Mouse (Mus musculus) liver, adult 2 months (tissue): ENCODE data around the gene Tsc2. TPM values are rescaled to one million over a fixed set of nuclear protein-coding genes. Genes with fewer than 3 reads are reported as not detected.

Experiments
- DNase-seq: peaks from one replicate; pipeline ENCODE4 v3.0.0-alpha.2; 2011; ENCODE audit warnings: low read depth, low spot score; ENCODE audit errors: extremely low read depth
- H3K27ac ChIP-seq: fragments of 200-500 bp; replicated peaks from 2 replicates; pipeline ENCODE4 v1.5.1; 2012; ENCODE audit warnings: low read depth, mild to moderate bottlenecking, control low read depth, inconsistent platforms, low read length; ENCODE audit not compliant: insufficient read depth
- H3K27me3 ChIP-seq: fragments of 200-500 bp; 2 replicates; pipeline ENCODE4 v1.6.1; 2012; ENCODE audit warnings: mild to moderate bottlenecking, moderate library complexity, low read length, inconsistent platforms; ENCODE audit not compliant: control insufficient read depth, insufficient read depth
- H3K36me3 ChIP-seq: fragments of 200-500 bp; 2 replicates; pipeline ENCODE4 v1.6.1; 2012; ENCODE audit warnings: low read length, inconsistent platforms; ENCODE audit not compliant: control insufficient read depth, insufficient read depth
- H3K4me1 ChIP-seq: fragments of 200-500 bp; 2 replicates; pipeline ENCODE4 v1.6.1; 2011; ENCODE audit warnings: low read length; ENCODE audit not compliant: control insufficient read depth, insufficient read depth
- H3K4me3 ChIP-seq: fragments of 200-500 bp; 2 replicates; pipeline ENCODE4 v1.5.1; 2011; ENCODE audit warnings: low read depth, mild to moderate bottlenecking, control low read depth, low read length, moderate library complexity; ENCODE audit not compliant: insufficient read depth
- H3K79me2 ChIP-seq: fragments of 200-500 bp; 2 replicates; pipeline ENCODE4 v1.6.1; 2012; ENCODE audit warnings: inconsistent platforms, mild to moderate bottlenecking, low read length, moderate library complexity; ENCODE audit not compliant: control insufficient read depth, insufficient read depth
- H3K9ac ChIP-seq: fragments of 200-500 bp; 2 replicates; pipeline ENCODE4 v1.6.1; 2012; ENCODE audit warnings: low read depth, mild to moderate bottlenecking, control low read depth, inconsistent platforms, low read length
- CTCF ChIP-seq: fragments of 200-500 bp; IDR thresholded peaks from 2 replicates; pipeline ENCODE4 v1.5.1; 2011; ENCODE audit warnings: low read depth, low read length, control low read depth
- POLR2A ChIP-seq: fragments of 200-500 bp; IDR thresholded peaks from 2 replicates; pipeline ENCODE4 v1.6.1; 2011; ENCODE audit warnings: low read length, control low read depth; ENCODE audit not compliant: insufficient read depth; ENCODE audit errors: extremely low read depth
- WGBS: fragments of 180-500 bp; shearing (Covaris S2); methylation state at CpG from one replicate; pipeline ENCODE4 v1.1.7; 2018; 5-methylcytosine and 5-hydroxymethylcytosine counted together
- polyA plus RNA-seq: library from polyadenylated mRNA; depleted of rRNA; stranded (reverse); fragments of >200 nt; gene quantifications from 2 replicates; pipeline ENCODE4 v1.2.3, GENCODE M21; 2012
- total RNA-seq: library from RNA; depleted of rRNA; stranded (reverse); fragments of >200 nt; gene quantifications from 2 replicates; pipeline ENCODE4 v1.2.3, GENCODE M21; 2014

Tsc2 gene
- total and polyA plus RNA-seq, 2 experiments, result 19.5 to 79.3 TPM

- WGBS, result 93% methylated on average over 8 of the region's 8 CpGs
- TF ChIP-seq CTCF, result no peak
- no peak for TF ChIP-seq POLR2A
- peaks cover 30% of the 10 kb centered on the region for H3K36me3 ChIP-seq
These were observed 7.0 kb downstream of the Tsc2 start for GRCm38 (mm10) chr17:24625472-24625871.

GRCm38 (mm10) chr17:24617561-24618194 is 14.8 kb downstream of the Tsc2 start:
- H3K27ac ChIP-seq, result no peak overlapping the region
- H3K4me1 ChIP-seq, result no peaks in the 10 kb centered on the region
- WGBS, result 88% methylated on average over 14 of the region's 14 CpGs
- H3K27me3 ChIP-seq, result no peaks in the 10 kb centered on the region
- no peaks in the 10 kb centered on the region for H3K79me2 ChIP-seq
- TF ChIP-seq POLR2A (no peak), CTCF (no peak)
- no peak for DNase-seq
- H3K4me3 ChIP-seq, result no peak overlapping the region
- no peak overlapping the region for H3K9ac ChIP-seq
- H3K36me3 ChIP-seq, result peaks cover 23% of the 10 kb centered on the region; the same call in 1 of the 2 replicates

More at GRCm38 (mm10) chr17:24625472-24625871, 7.0 kb downstream of the Tsc2 start:
- Histone ChIP-seq H3K4me1 (no peaks in the 10 kb centered on the region), H3K27ac (no peak overlapping the region), H3K79me2 (no peaks in the 10 kb centered on the region), H3K27me3 (no peaks in the 10 kb centered on the region), H3K4me3 (no peak overlapping the region), H3K9ac (no peak overlapping the region)
- DNase-seq, result no peak

GRCm38 (mm10) chr17:24610711-24611110 is 21.7 kb downstream of the Tsc2 start:
- no peaks in the 10 kb centered on the region for H3K79me2 ChIP-seq
- no peak overlapping the region for H3K4me3 ChIP-seq
- no peaks in the 10 kb centered on the region for H3K4me1 ChIP-seq
- DNase-seq, result no peak
- H3K9ac ChIP-seq, result no peak overlapping the region
- no peaks in the 10 kb centered on the region for H3K27me3 ChIP-seq
- TF ChIP-seq CTCF (no peak), POLR2A (no peak)
- 70% methylated on average over 2 of the region's 2 CpGs for WGBS
- H3K36me3 ChIP-seq, result peaks cover 11% of the 10 kb centered on the region; the same call in 1 of the 2 replicates
- no peak overlapping the region for H3K27ac ChIP-seq

- Histone ChIP-seq H3K27me3 (no peaks in the 10 kb centered on the region), H3K27ac (no peak overlapping the region), H3K9ac (no peak overlapping the region), H3K36me3 (peaks cover 3% of the 10 kb centered on the region; the same call in 1 of the 2 replicates), H3K4me3 (no peak overlapping the region), H3K4me1 (no peaks in the 10 kb centered on the region), H3K79me2 (no peaks in the 10 kb centered on the region)
- no peak for DNase-seq
- WGBS, result 97% methylated on average over 8 of the region's 8 CpGs
- TF ChIP-seq CTCF (no peak), POLR2A (no peak)
These were observed 23.6 kb downstream of the Tsc2 start for GRCm38 (mm10) chr17:24608874-24609273.

- 91% methylated on average over 4 of the region's 4 CpGs for WGBS
- no peaks in the 10 kb centered on the region for H3K4me1 ChIP-seq
- DNase-seq, result no peak
- no peak overlapping the region for H3K9ac ChIP-seq
- no peak overlapping the region for H3K27ac ChIP-seq
- TF ChIP-seq CTCF, result no peak
- no peak for TF ChIP-seq POLR2A
- no peaks in the 10 kb centered on the region for H3K36me3 ChIP-seq
- H3K27me3 ChIP-seq, result no peaks in the 10 kb centered on the region
- no peak overlapping the region for H3K4me3 ChIP-seq
- no peaks in the 10 kb centered on the region for H3K79me2 ChIP-seq
These were observed 24.1 kb downstream of the Tsc2 start for GRCm38 (mm10) chr17:24608370-24608769.

- no peaks in the 10 kb centered on the region for H3K4me1 ChIP-seq
- WGBS, result 97% methylated on average over 3 of the region's 3 CpGs
- H3K36me3 ChIP-seq, result no peaks in the 10 kb centered on the region
- no peaks in the 10 kb centered on the region for H3K27me3 ChIP-seq
- H3K79me2 ChIP-seq, result no peaks in the 10 kb centered on the region
- no peak overlapping the region for H3K4me3 ChIP-seq
- no peak overlapping the region for H3K27ac ChIP-seq
- no peak for TF ChIP-seq CTCF
- no peak for TF ChIP-seq POLR2A
- DNase-seq, result no peak
- H3K9ac ChIP-seq, result no peak overlapping the region
These were observed 27.9 kb downstream of the Tsc2 start for GRCm38 (mm10) chr17:24604557-24604956.
